Mouse (Mus musculus) heart, embryonic 16.5 days (tissue): ENCODE results near the gene Dgkh. TPM values are rescaled to one million over a fixed set of nuclear protein-coding genes. Genes with fewer than 3 reads are reported as not detected.

Experiments used
- ATAC-seq: fragments of 200-750 bp; cut with Nextera tagmentation; replicated peaks from 2 replicates; pipeline ENCODE4 v1.8.0; 2017; ENCODE audit warnings: moderate number of reproducible peaks; ENCODE audit not compliant: insufficient read depth, low FRiP score; ENCODE audit errors: extremely low read depth
- H3K27ac ChIP-seq: fragments of 300-500 bp; sonication (generic); 2 replicates; pipeline ENCODE4 v1.5.1; 2014; ENCODE audit warnings: mild to moderate bottlenecking, low read length, control low read depth, moderate library complexity
- H3K27me3 ChIP-seq: fragments of 300-500 bp; sonication (generic); 2 replicates; pipeline ENCODE4 v1.6.1; 2014; ENCODE audit warnings: low read length, mixed read lengths; ENCODE audit not compliant: control insufficient read depth, insufficient read depth
- H3K36me3 ChIP-seq: fragments of 300-500 bp; sonication (generic); 2 replicates; pipeline ENCODE4 v1.6.1; 2014; ENCODE audit not compliant: control insufficient read depth, insufficient read depth
- H3K4me1 ChIP-seq: fragments of 300-500 bp; sonication (generic); 2 replicates; pipeline ENCODE4 v1.6.1; 2014; ENCODE audit warnings: low read length, mixed read lengths; ENCODE audit not compliant: control insufficient read depth, insufficient read depth
- H3K4me2 ChIP-seq: fragments of 300-500 bp; sonication (generic); 2 replicates; pipeline ENCODE4 v1.6.1; 2014; ENCODE audit warnings: low read depth, mild to moderate bottlenecking, control low read depth, low read length
- H3K4me3 ChIP-seq: fragments of 300-500 bp; sonication (generic); 2 replicates; pipeline ENCODE4 v1.5.1; 2014; ENCODE audit warnings: mild to moderate bottlenecking, control low read depth, low read length
- H3K9ac ChIP-seq: fragments of 300-500 bp; sonication (generic); 2 replicates; pipeline ENCODE4 v1.6.1; 2014; ENCODE audit warnings: low read length, control low read depth
- H3K9me3 ChIP-seq: fragments of 300-500 bp; sonication (generic); replicated peaks from 2 replicates; pipeline ENCODE4 v1.6.1; 2016; ENCODE audit warnings: low read length; ENCODE audit not compliant: control insufficient read depth
- WGBS: fragments of 180-500 bp; shearing (Covaris S2); extraction: QIAGEN DNeasy Blood & Tissue Kit; methylation state at CpG from one replicate; pipeline ENCODE4 v1.1.7; 2014; 5-methylcytosine and 5-hydroxymethylcytosine counted together
- polyA plus RNA-seq: library from polyadenylated mRNA; unstranded; fragments of >200 nt; fragmentation: Nextera tagmentation; extraction: Ambion mirVana; gene quantifications from 2 replicates; pipeline ENCODE4 v1.2.1, GENCODE M21; 2015

The Dgkh gene
- polyA plus RNA-seq, result 1.1 and 1.5 TPM in 2 replicates

- ATAC-seq, result peak; percentile 94
- H3K27me3 ChIP-seq, result no peaks in the 10 kb centered on the region; the same call in 1 of the 2 replicates
- H3K36me3 ChIP-seq, result no peaks in the 10 kb centered on the region
- no peaks in the 10 kb centered on the region for H3K9me3 ChIP-seq
- peak within 1 kb of the TSS; percentile 100 for H3K4me2 ChIP-seq
- peak within 1 kb of the TSS; percentile 84 for H3K9ac ChIP-seq
- 1% methylated on average over 61 of the region's 71 CpGs for WGBS
- H3K27ac ChIP-seq, result peak within 1 kb of the TSS; percentile 82
- peak within 1 kb of the TSS; percentile 79 for H3K4me3 ChIP-seq
- H3K4me1 ChIP-seq, result peaks cover 11% of the 10 kb centered on the region
These were observed at the start of gene Dgkh for GRCm38 (mm10) chr14:78732617-78733312. Dgkh (minus strand) TSS chr14:78732776.

- Histone ChIP-seq H3K36me3 (no peaks in the 10 kb centered on the region), H3K27me3 (no peaks in the 10 kb centered on the region), H3K4me3 (no peak overlapping the region), H3K9ac (no peak overlapping the region), H3K9me3 (no peaks in the 10 kb centered on the region), H3K4me2 (no peak overlapping the region), H3K27ac (no peak overlapping the region), H3K4me1 (no peaks in the 10 kb centered on the region)
- WGBS, result 68% methylated on average over 18 of the region's 18 CpGs
- ATAC-seq, result no peak
These were observed 44.6 kb upstream of the Dgkh start for GRCm38 (mm10) chr14:78777215-78777614.

DNA sequence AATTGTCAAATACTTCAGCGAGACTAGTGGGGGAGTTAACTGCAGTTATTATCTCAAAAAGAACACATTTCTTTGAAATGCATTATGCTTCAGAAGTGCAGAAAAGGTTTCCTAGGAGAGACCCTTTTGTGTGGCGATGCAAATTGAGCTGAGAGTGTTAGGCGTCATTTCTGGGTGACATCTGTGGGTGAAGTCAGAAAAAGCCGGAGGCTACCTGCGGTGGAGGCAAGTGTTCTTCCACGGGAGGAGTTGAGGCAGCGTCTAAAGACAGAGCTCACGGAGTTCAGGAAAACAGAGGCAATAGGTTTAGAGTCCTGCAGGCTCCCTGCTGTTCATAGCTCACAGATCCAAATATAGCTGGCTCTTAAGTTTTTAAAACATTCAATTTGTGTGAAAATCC, 44.1 kb upstream of the Dgkh start:
- Histone ChIP-seq H3K36me3 (no peaks in the 10 kb centered on the region), H3K9me3 (no peaks in the 10 kb centered on the region), H3K9ac (no peak overlapping the region), H3K27me3 (no peaks in the 10 kb centered on the region), H3K4me2 (peak overlapping the region; percentile 11; the same call in 1 of the 2 replicates), H3K27ac (no peak overlapping the region), H3K4me3 (no peak overlapping the region), H3K4me1 (no peaks in the 10 kb centered on the region)
- no peak for ATAC-seq
- 28% methylated on average over 8 of the region's 8 CpGs for WGBS

- no peaks in the 10 kb centered on the region for H3K27me3 ChIP-seq
- WGBS, result 67% methylated on average over 14 of the region's 14 CpGs
- H3K9ac ChIP-seq, result no peak overlapping the region
- H3K4me1 ChIP-seq, result no peaks in the 10 kb centered on the region
- H3K36me3 ChIP-seq, result no peaks in the 10 kb centered on the region
- no peaks in the 10 kb centered on the region for H3K9me3 ChIP-seq
- no peak overlapping the region for H3K4me2 ChIP-seq
- H3K4me3 ChIP-seq, result no peak overlapping the region
- ATAC-seq, result no peak
- H3K27ac ChIP-seq, result no peak overlapping the region
These were observed 43.1 kb upstream of the Dgkh start for GRCm38 (mm10) chr14:78775699-78776098.

- no peak overlapping the region for H3K27ac ChIP-seq
- ATAC-seq, result no peak
- H3K4me1 ChIP-seq, result no peaks in the 10 kb centered on the region
- H3K9me3 ChIP-seq, result no peaks in the 10 kb centered on the region
- no peaks in the 10 kb centered on the region for H3K27me3 ChIP-seq
- WGBS, result 43% methylated on average over 6 of the region's 6 CpGs
- no peak overlapping the region for H3K4me3 ChIP-seq
- H3K36me3 ChIP-seq, result no peaks in the 10 kb centered on the region
- no peak overlapping the region for H3K4me2 ChIP-seq
- H3K9ac ChIP-seq, result no peak overlapping the region
These were observed 42.6 kb upstream of the Dgkh start for GRCm38 (mm10) chr14:78775226-78775625.

DNA sequence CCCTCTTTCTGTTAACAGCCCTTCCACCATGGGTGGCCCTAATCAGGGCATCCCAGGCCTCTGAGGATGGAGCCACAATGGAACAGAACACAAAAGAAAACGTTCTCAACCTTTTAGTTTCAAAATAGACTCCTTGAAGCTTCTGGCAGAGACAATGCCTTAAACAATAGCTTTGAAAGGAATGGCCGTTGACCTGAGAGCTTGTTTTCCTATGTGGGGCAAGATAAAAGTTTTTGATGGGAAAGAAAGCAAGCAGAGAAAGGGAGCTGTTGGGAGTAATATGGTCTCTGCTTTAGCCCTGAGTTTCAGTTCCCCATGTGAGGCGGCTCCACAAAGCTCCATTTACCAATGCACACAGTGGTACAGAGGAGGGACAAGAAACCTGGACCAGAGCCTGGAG, 37.9 kb upstream of the Dgkh start:
- no peaks in the 10 kb centered on the region for H3K27me3 ChIP-seq
- no peak overlapping the region for H3K4me2 ChIP-seq
- no peak overlapping the region for H3K27ac ChIP-seq
- no peaks in the 10 kb centered on the region for H3K4me1 ChIP-seq
- no peak overlapping the region for H3K4me3 ChIP-seq
- H3K9me3 ChIP-seq, result no peaks in the 10 kb centered on the region
- H3K36me3 ChIP-seq, result no peaks in the 10 kb centered on the region
- no peak for ATAC-seq
- no peak overlapping the region for H3K9ac ChIP-seq
- 47% methylated on average over 3 of the region's 3 CpGs for WGBS

GRCm38 (mm10) chr14:78761064-78761463, 28.5 kb upstream of the Dgkh start:
- Histone ChIP-seq H3K9ac (no peak overlapping the region), H3K4me1 (no peaks in the 10 kb centered on the region), H3K4me2 (no peak overlapping the region), H3K4me3 (no peak overlapping the region), H3K27ac (no peak overlapping the region), H3K36me3 (no peaks in the 10 kb centered on the region), H3K27me3 (no peaks in the 10 kb centered on the region), H3K9me3 (no peaks in the 10 kb centered on the region)
- WGBS, result 91% methylated on average over 2 of the region's 2 CpGs
- ATAC-seq, result no peak

DNA sequence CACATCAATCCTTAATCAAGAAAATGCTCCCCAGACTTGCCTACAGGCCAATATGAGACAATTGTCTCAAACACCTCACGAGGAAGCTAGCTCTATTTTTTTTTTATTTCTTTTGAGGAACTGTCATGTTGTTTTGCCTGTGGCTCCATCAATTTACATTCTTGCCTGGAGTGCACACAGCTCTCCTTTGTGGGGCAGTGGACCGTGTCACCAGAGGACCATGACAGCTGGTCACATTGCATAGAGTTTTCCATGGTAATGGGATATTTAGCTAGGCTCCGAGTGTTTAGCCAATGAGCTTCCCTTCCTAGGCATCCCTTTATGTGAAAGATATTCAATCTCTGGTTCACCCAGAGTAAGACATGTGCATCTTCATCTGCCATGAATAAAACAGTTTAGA, 26.9 kb upstream of the Dgkh start:
- ATAC-seq, result no peak
- Histone ChIP-seq H3K36me3 (no peaks in the 10 kb centered on the region), H3K4me3 (no peak overlapping the region), H3K9me3 (no peaks in the 10 kb centered on the region), H3K4me1 (no peaks in the 10 kb centered on the region), H3K27me3 (no peaks in the 10 kb centered on the region), H3K9ac (no peak overlapping the region), H3K4me2 (no peak overlapping the region), H3K27ac (no peak overlapping the region)
- 82% methylated on average over 3 of the region's 3 CpGs for WGBS

GRCm38 (mm10) chr14:78755316-78755715, 22.7 kb upstream of the Dgkh start:
- ATAC-seq, result no peak
- H3K36me3 ChIP-seq, result no peaks in the 10 kb centered on the region
- no peak overlapping the region for H3K27ac ChIP-seq
- WGBS, result 49% methylated on average over 1 of the region's 1 CpGs
- no peaks in the 10 kb centered on the region for H3K9me3 ChIP-seq
- no peak overlapping the region for H3K4me2 ChIP-seq
- H3K4me3 ChIP-seq, result no peak overlapping the region
- no peaks in the 10 kb centered on the region for H3K4me1 ChIP-seq
- H3K9ac ChIP-seq, result no peak overlapping the region
- H3K27me3 ChIP-seq, result no peaks in the 10 kb centered on the region
